Mouse (Mus musculus) left cerebral cortex, adult 2 months (tissue): ENCODE data around the gene Hdac6. TPM values are rescaled to one million over a fixed set of nuclear protein-coding genes. Genes with fewer than 3 reads are reported as not detected.
"Not testable (repeated sequence)": the region's sequence is repeated elsewhere in the genome, so short reads cannot be mapped to it uniquely, and the experiment has no call there.

Experiments
- DNase-seq, 2 experiments: peaks; one replicate each; pipeline ENCODE4 v3.0.0; 2021 to 2022; ENCODE audit warnings: low spot score in 2 of 2, mixed read lengths in 1 of 2; ENCODE audit errors: extremely low spot score in 1 of 2
- H3K27ac ChIP-seq: fragments of 200-600 bp; 2 replicates; pipeline ENCODE4 v1.8.1; 2022
- H3K4me3 ChIP-seq: fragments of 200-600 bp; 2 replicates; pipeline ENCODE4 v1.8.1; 2022
- CTCF ChIP-seq: fragments of 200-600 bp; IDR thresholded peaks from 2 replicates; pipeline ENCODE4 v1.8.1; 2022; ENCODE audit warnings: antibody characterized with exemption, mild to moderate bottlenecking, moderate library complexity
- intact Hi-C: fragments of 180-260 bp; cut with DNase I; formaldehyde crosslinking; loops from one replicate; pipeline ENCODE4 v1.15.1; 2025
- total RNA-seq, 2 experiments: library from RNA; stranded (reverse); gene quantifications; 2 replicates each; pipeline ENCODE4 v1.2.3; 2021

The Hdac6 gene
- total RNA-seq, 2 experiments from 2014 or later = 50.3 to 52.7 TPM

DNA sequence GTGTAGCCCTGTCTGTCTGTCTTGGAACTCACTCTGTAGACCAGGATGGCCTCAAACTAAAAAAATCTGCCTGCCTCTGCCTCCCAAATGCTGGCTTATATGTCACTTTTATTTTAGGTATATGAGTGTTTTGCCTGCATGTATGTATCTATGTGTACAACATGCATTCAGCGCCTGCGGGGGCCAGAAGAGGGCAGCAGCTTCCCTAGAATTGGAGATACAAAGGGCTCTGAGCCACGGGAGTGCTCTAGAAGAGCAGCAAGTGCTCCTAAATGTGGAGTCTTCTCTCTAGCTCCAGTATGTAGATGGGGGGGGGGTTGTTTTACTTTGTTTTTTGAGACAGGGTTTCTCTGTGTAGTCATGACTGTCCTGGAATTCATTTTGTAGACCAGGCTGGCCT, 32.0 kb downstream of the Hdac6 start:
- peak; percentile 15 for TF ChIP-seq CTCF
- not testable (repeated sequence) for H3K4me3 ChIP-seq, DNase-seq, H3K27ac ChIP-seq
- intact Hi-C loops = loop anchor here (5.0 to 10.0 kb wide), 2 partner anchors 102 to 189 kb away; partner anchors contain the start of gene Glod5

DNA sequence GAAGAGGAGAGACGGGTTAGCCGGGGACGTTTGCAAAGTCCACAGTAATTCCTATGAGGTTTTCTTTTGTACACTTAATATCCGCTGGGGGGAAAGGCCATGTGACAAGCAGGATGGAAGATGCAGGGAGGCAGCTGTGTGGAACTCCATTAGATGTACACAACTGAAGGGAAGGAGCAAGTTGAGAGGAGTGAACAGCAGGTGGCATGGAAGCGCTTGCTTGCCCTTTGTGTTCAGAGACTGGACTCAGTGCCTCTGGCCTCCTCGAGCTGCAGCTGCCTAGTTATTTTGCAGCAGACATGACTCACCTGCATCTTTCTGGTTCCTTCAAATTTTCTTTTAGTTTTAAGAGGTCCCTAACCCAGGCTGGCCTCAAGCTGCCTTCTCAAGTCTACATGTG, 37.2 kb downstream of the Hdac6 start:
- Histone ChIP-seq H3K4me3 (no peak overlapping the region), H3K27ac (no peak overlapping the region)
- no peak; the same call in 1 of the 2 replicates for TF ChIP-seq CTCF
- intact Hi-C loops = loop anchor here (10.0 kb wide), 1 partner anchor 194 kb away; no protein-coding TSS in a partner anchor
- DNase-seq = no peak

- intact Hi-C loops, DNase-seq, H3K4me3 ChIP-seq, H3K27ac ChIP-seq: not testable (repeated sequence)
Observed at GRCm38 (mm10) chrX:7909242-7909641, 38.4 kb downstream of the Hdac6 start, which contains the start of gene Gm10490. Gene Gm10490 (plus strand): TSS chrX:7909542.

DNA sequence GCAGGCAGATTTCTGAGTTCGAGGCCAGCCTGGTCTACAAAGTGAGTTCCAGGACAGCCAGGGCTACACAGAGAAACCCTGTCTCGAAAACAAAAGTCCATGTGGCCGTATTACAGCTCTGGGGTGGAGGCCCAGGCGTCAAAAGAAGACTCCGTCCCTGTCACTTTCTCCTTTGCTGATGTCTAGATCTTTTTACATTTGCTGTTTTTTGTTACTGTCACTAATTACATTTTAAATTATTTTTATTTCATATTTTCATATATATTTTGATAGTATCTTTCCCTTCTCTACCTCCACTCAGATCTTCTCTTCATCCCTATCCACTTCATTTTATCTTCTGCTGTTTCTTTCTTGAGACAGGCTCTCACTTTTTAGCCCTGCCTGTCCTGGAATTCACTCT, 40.0 kb downstream of the Hdac6 start, which contains the start of gene Gm10491:
Gm10491 (minus strand) TSS at position 101 of the 400 bp plus-strand sequence.
- intact Hi-C loops = no loop called here
- no peak for DNase-seq
- no peak for TF ChIP-seq CTCF

DNA sequence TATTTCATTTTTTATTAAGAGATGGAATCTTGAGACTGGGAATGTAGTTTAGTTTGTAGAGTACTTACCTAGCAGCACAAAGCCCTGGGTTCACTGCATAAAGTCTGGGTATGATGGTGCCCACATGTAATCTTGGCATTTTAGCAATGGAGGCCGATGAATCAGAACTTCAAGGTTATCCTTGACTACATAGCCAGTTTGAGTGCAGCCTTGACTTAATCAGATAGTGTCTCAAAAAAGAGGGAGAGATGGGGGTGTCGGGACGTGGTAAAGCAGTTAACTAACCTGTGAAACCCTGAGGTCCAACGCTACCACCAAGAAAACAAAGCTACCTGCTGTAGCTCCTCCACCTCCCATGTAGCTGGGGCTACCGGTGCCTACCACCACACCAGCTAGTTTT, 43.2 kb downstream of the Hdac6 start:
- no peak for TF ChIP-seq CTCF
- Histone ChIP-seq H3K27ac (no peak overlapping the region), H3K4me3 (no peak overlapping the region)
- no peak for DNase-seq
- intact Hi-C loops = no loop called here

More for the DNA sequence above, 40.0 kb downstream of the Hdac6 start, which contains the start of gene Gm10491:
- no peak within 1 kb of the TSS for H3K27ac ChIP-seq
- H3K4me3 ChIP-seq = no peak within 1 kb of the TSS

DNA sequence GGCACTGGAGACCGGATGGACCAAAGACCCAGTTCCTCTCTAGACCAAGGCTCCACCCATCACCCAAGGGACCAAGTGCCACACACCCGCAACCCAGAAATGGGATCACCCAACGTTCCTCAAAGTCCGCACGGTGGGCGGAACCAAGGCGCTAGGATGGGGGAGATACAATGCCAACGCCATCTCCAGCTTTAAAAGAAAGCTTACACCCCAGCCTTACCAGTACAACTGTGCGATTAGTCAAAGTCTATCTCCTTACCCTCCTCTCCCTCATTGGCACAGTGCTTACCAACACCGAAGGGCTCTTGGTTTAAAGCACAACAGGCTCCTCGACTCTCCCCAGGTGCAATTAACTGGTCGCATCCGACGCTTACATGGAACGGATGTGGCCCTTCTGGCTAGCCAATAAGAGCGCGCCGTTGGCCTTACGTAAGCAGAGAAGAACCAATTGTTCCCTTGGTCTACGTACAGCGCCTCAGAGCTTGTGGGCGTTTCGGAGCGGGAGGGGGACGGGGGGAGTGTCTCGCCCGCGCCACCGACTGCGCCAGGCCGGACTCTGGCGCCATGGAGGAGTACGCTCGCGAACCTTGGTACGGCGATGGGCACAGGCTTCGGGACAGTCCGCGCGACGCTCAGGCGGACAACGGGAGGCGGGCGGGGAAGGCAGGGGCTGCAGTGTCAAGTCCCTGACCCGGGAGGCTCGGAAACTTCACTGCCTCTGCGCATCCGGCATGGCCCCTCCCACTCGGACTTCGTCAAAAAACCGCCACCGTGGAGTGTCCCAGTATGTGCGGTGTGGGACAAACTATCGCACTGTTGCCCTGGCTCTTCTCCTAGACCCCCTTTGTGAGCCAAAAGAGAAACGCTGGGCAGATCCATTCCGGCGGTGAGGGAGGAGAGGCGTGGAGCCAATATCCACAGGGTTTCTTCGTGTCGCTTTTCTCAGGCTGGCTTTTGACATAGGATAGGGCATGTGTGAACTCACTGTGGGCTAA, 48.5 kb downstream of the Hdac6 start, which contains the start of the genes Pqbp1 and Timm17b:
Pqbp1 (minus strand) TSS at position 390 of the 995 bp plus-strand sequence.
Timm17b (plus strand) TSS at position 478 of the 995 bp plus-strand sequence.
- TF ChIP-seq CTCF = no peak
- intact Hi-C loops = no loop called here
- Histone ChIP-seq H3K27ac (peak within 1 kb of the TSS; percentile 91), H3K4me3 (peak within 1 kb of the TSS; percentile 66)
- DNase-seq = peak; percentile 81 to 86

DNA sequence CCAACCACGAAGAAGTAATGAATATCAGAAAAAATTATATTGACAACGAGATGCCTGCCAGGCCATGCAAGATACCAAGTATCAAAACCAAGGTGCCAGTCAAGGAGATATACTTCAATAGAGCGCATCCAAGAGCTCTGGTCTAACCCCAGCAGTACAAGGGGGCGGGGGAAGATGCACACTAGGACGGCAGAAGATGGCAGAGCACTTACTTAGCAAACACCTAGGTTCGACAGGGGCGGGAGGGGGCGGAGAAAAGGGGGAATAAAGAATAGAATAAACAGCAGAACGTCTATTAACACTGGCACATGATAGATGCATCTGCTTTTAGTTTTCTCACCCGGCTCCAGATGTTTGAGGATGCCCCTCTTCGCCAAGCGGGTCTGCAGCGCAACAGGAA, 49.5 kb downstream of the Hdac6 start:
- Histone ChIP-seq H3K4me3 (peak overlapping the region; percentile 66), H3K27ac (no peak overlapping the region)
- intact Hi-C loops = no loop called here
- TF ChIP-seq CTCF = no peak
- no peak for DNase-seq

DNA sequence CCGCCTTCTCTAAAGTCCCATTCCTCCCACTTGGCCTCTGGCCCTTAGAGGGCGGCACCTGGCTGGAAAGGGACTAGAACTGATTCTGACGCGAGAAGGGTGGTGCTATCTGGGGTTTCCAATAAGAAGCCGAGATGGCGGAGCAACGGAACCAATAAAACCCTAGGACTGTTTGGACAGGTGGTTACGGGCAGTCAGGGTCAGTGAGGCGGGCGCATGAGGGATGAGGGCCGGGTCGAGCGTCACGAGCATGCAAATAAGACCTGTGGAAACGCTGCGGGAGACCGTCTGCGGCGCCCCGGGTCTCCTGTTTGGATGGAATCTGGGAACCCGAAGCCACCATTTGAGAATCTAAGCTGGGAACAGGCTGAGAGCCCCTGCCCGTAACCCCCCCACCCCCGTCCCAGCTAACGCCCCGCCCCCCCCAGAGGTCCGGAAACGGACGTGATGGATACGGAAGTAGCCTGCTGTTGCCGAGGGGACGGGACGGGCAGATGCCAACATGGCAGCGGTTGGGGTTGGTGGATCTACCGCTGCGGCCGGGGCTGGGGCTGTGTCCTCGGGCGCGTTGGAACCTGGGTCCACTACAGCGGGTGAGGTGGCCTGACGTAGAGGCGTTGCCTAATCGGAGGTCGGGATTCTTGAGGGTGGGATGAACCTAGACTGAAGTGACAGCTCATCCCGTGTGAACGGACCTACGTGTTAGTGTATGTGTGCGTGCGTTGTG, 63.7 kb downstream of the Hdac6 start, which contains the start of gene Slc35a2:
Slc35a2 (plus strand) TSS at position 188 of the 727 bp plus-strand sequence.
- peak; percentile 3 for TF ChIP-seq CTCF
- intact Hi-C loops = loop anchor here (5.0 kb wide), 1 partner anchor 37 kb away; no protein-coding TSS in a partner anchor
- peak; percentile 69 to 74 for DNase-seq
- H3K4me3 ChIP-seq = peak within 1 kb of the TSS; percentile 65
- H3K27ac ChIP-seq = peak within 1 kb of the TSS; percentile 91

Other genes starting within 250 kb of the Hdac6 start
- 10 to 100 TPM; 61.0 to 68.9 TPM for gene Wdr45, start 233.6 kb downstream of the Hdac6 start, total RNA-seq
- gene Gm45208, start 225.6 kb downstream of the Hdac6 start, total RNA-seq = not detected
- gene Praf2, start 219.4 kb downstream of the Hdac6 start, total RNA-seq = 10 to 100 TPM; 88.9 to 92.7 TPM
- gene Ccdc120, start 197.0 kb downstream of the Hdac6 start, total RNA-seq = 10 to 100 TPM; 26.3 TPM
- gene Tfe3, start 185.3 kb downstream of the Hdac6 start, total RNA-seq = 10 to 100 TPM; 30.9 to 35.1 TPM
- gene Gripap1, start 158.1 kb downstream of the Hdac6 start, total RNA-seq = 100 to 1,000 TPM; 109 to 113 TPM
- 1 to 10 TPM; 7.7 to 9.3 TPM for gene Kcnd1, start 125.6 kb downstream of the Hdac6 start, total RNA-seq
- gene Otud5, start 106.5 kb downstream of the Hdac6 start, total RNA-seq = 10 to 100 TPM; 76.4 to 84.1 TPM
- gene Pim2, start 69.6 kb downstream of the Hdac6 start, total RNA-seq = 10 to 100 TPM; 53.6 to 56.3 TPM
- gene Slc35a2, start 63.9 kb downstream of the Hdac6 start, total RNA-seq = 10 to 100 TPM; 31.9 to 39.6 TPM
- gene Pqbp1, start 48.6 kb downstream of the Hdac6 start, total RNA-seq = 10 to 100 TPM; 80.5 to 83.6 TPM
- gene Timm17b, start 48.5 kb downstream of the Hdac6 start, total RNA-seq = 10 to 100 TPM; 19.3 to 27.4 TPM
- not detected for gene Gm10491, start 40.1 kb downstream of the Hdac6 start, total RNA-seq
- not detected for gene Gm10490, start 38.3 kb downstream of the Hdac6 start, total RNA-seq
- gene Pcsk1n, start 28.1 kb downstream of the Hdac6 start, total RNA-seq = 100 to 1,000 TPM; 463 to 503 TPM
- not detected for gene Eras, start 19.3 kb downstream of the Hdac6 start, total RNA-seq
- not detected for gene Gata1, start 30.2 kb upstream of the Hdac6 start, total RNA-seq
- under 1 TPM; 0.75 to 0.94 TPM for gene Glod5, start 70.6 kb upstream of the Hdac6 start, total RNA-seq
- 10 to 100 TPM; 22.5 to 27.1 TPM for gene Suv39h1, start 126.9 kb upstream of the Hdac6 start, total RNA-seq
- 1 to 10 TPM; 1.5 to 1.9 TPM for gene Was, start 142.6 kb upstream of the Hdac6 start, total RNA-seq
- gene Wdr13, start 185.0 kb upstream of the Hdac6 start, total RNA-seq = 100 to 1,000 TPM; 190 to 220 TPM
- gene Rbm3, start 198.0 kb upstream of the Hdac6 start, total RNA-seq = 100 to 1,000 TPM in 1 of 2 experiments, 10 to 100 TPM in 1; 86.0 to 124 TPM
- gene Tbc1d25, start 228.3 kb upstream of the Hdac6 start, total RNA-seq = 10 to 100 TPM; 14.5 to 16.6 TPM
- gene Ebp, start 245.6 kb upstream of the Hdac6 start, total RNA-seq = 10 to 100 TPM; 34.8 to 35.7 TPM